Mouse (Mus musculus): ENCODE measurements at regions not wholly inside any gene's neighbourhood (a gene's known extent, or its start where the extent isn't known, plus 50 kb on each side); places are given as distances from the start of the nearest gene placed in this dataset.

GRCm38 (mm10) chr13:51930931-51931330 lies 84.5 kb downstream of the Gadd45g start:
- no peaks in the 10 kb centered on the region for H3K36me3 ChIP-seq
- WGBS: 74% methylated on average over 3 of the region's 3 CpGs
- no peak for ATAC-seq (ENCODE audit: insufficient number of reproducible peaks, low FRiP score, low TSS enrichment, low read depth)

DNA sequence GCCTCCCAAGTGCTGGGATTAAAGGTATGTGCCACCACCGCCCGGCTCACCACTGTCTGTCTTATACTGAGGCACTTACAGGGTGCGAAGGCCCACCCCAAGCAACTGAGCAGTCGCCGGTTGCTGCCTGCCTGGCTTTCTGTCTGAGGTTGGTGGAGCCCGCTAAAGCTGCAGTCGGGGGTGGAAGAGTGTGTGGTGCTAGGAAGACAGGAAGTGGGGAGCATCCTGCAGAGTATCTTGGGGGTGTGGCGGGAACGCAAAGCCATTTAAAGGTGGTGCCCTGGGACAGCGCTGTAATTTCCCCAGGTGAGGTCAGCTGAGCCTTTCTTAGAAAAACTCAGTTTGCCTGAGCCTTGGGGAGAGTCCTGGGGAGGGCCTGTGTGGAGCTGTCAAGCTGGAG lies 89.3 kb downstream of the Gadd45g start:
- Histone ChIP-seq H3K4me1 (no peaks in the 10 kb centered on the region), H3K4me3 (replicated peaks) (no peak overlapping the region), H3K4me2 (replicated peaks) (no peak overlapping the region), H3K27me3 (no peaks in the 10 kb centered on the region), H3K27ac (replicated peaks) (no peak overlapping the region), H3K9me3 (replicated peaks) (no peaks in the 10 kb centered on the region), H3K36me3 (no peaks in the 10 kb centered on the region), H3K9ac (no peak overlapping the region)
- 82% methylated on average over 10 of the region's 10 CpGs for WGBS
- no peak for ATAC-seq (ENCODE audit: insufficient number of reproducible peaks, low FRiP score, low TSS enrichment, low read depth)

More at GRCm38 (mm10) chr13:51930931-51931330, 84.5 kb downstream of the Gadd45g start:
- peaks cover 7% of the 10 kb centered on the region for H3K4me1 ChIP-seq
- no peak overlapping the region for H3K4me2 ChIP-seq (replicated peaks)
- no peak overlapping the region for H3K4me3 ChIP-seq (replicated peaks)
- no peaks in the 10 kb centered on the region for H3K27me3 ChIP-seq
- no peaks in the 10 kb centered on the region for H3K9me3 ChIP-seq (replicated peaks)
- no peak overlapping the region for H3K27ac ChIP-seq (replicated peaks)
- no peak overlapping the region for H3K9ac ChIP-seq

GRCm38 (mm10) chr13:51936441-51936840 lies 90.0 kb downstream of the Gadd45g start:
- Histone ChIP-seq H3K9ac (no peak overlapping the region), H3K36me3 (no peaks in the 10 kb centered on the region), H3K4me2 (replicated peaks) (no peak overlapping the region), H3K4me1 (no peaks in the 10 kb centered on the region), H3K27me3 (no peaks in the 10 kb centered on the region), H3K27ac (replicated peaks) (no peak overlapping the region), H3K9me3 (replicated peaks) (no peaks in the 10 kb centered on the region), H3K4me3 (replicated peaks) (no peak overlapping the region)
- WGBS: 78% methylated on average over 5 of the region's 5 CpGs
- no peak for ATAC-seq (ENCODE audit: insufficient number of reproducible peaks, low FRiP score, low TSS enrichment, low read depth)

GRCm38 (mm10) chr13:51937898-51938297 lies 91.4 kb downstream of the Gadd45g start:
- no peak overlapping the region for H3K4me3 ChIP-seq (replicated peaks)
- WGBS: 58% methylated on average over 7 of the region's 7 CpGs
- no peaks in the 10 kb centered on the region for H3K36me3 ChIP-seq
- H3K27me3 ChIP-seq: no peaks in the 10 kb centered on the region
- H3K4me1 ChIP-seq: no peaks in the 10 kb centered on the region
- no peak overlapping the region for H3K27ac ChIP-seq (replicated peaks)
- no peak overlapping the region for H3K4me2 ChIP-seq (replicated peaks)
- no peak overlapping the region for H3K9ac ChIP-seq
- no peak for ATAC-seq (ENCODE audit: insufficient number of reproducible peaks, low FRiP score, low TSS enrichment, low read depth)
- no peaks in the 10 kb centered on the region for H3K9me3 ChIP-seq (replicated peaks)

GRCm38 (mm10) chr13:51939262-51939661 lies 92.8 kb downstream of the Gadd45g start:
- no peaks in the 10 kb centered on the region for H3K9me3 ChIP-seq (replicated peaks)
- H3K27me3 ChIP-seq: no peaks in the 10 kb centered on the region
- no peak overlapping the region for H3K27ac ChIP-seq (replicated peaks)
- no peaks in the 10 kb centered on the region for H3K4me1 ChIP-seq
- no peaks in the 10 kb centered on the region for H3K36me3 ChIP-seq
- WGBS: 90% methylated on average over 4 of the region's 4 CpGs
- H3K4me3 ChIP-seq (replicated peaks): no peak overlapping the region
- no peak overlapping the region for H3K4me2 ChIP-seq (replicated peaks)
- no peak overlapping the region for H3K9ac ChIP-seq
- ATAC-seq (ENCODE audit: insufficient number of reproducible peaks, low FRiP score, low TSS enrichment, low read depth): no peak

- no peaks in the 10 kb centered on the region for H3K27me3 ChIP-seq
- H3K27ac ChIP-seq (replicated peaks): no peak overlapping the region
- no peaks in the 10 kb centered on the region for H3K9me3 ChIP-seq (replicated peaks)
- no peak overlapping the region for H3K4me3 ChIP-seq (replicated peaks)
- no peak overlapping the region for H3K9ac ChIP-seq
- H3K4me2 ChIP-seq (replicated peaks): no peak overlapping the region
- 85% methylated on average over 6 of the region's 6 CpGs for WGBS
- H3K4me1 ChIP-seq: no peaks in the 10 kb centered on the region
- no peaks in the 10 kb centered on the region for H3K36me3 ChIP-seq
- no peak for ATAC-seq (ENCODE audit: insufficient number of reproducible peaks, low FRiP score, low TSS enrichment, low read depth)
Observed at GRCm38 (mm10) chr13:51939715-51940114, 93.2 kb downstream of the Gadd45g start.

DNA sequence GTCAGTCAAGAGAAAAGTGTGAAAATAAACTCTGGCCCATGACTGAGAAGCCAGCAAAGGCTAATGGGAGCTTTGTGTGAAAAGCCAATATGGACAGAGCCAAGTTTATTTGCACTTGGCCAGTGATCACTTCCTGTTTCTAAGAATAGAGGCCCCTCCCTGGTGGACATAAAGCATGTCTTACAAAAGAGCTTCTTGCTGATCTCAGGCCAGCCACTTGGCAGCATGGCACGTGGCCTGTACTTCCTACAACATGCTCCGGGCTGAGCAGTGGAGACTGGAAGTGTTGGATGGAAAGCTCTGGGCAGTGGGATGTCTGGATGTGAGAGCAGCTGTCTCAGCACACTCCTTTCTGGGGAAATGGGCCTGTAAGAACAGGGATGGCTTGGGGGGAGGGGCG lies 99.7 kb downstream of the Gadd45g start:
- Histone ChIP-seq H3K9ac (no peak overlapping the region), H3K27me3 (no peaks in the 10 kb centered on the region), H3K27ac (replicated peaks) (no peak overlapping the region), H3K4me3 (replicated peaks) (no peak overlapping the region), H3K36me3 (no peaks in the 10 kb centered on the region), H3K4me2 (replicated peaks) (no peak overlapping the region), H3K9me3 (replicated peaks) (no peaks in the 10 kb centered on the region), H3K4me1 (0 out of 2 replicates have a peak, but pooled peaks cover 5% of the 10 kb centered on the region)
- no peak; the same call in 1 of the 2 replicates for ATAC-seq (ENCODE audit: insufficient number of reproducible peaks, low FRiP score, low TSS enrichment, low read depth)
- WGBS: 76% methylated on average over 3 of the region's 3 CpGs

DNA sequence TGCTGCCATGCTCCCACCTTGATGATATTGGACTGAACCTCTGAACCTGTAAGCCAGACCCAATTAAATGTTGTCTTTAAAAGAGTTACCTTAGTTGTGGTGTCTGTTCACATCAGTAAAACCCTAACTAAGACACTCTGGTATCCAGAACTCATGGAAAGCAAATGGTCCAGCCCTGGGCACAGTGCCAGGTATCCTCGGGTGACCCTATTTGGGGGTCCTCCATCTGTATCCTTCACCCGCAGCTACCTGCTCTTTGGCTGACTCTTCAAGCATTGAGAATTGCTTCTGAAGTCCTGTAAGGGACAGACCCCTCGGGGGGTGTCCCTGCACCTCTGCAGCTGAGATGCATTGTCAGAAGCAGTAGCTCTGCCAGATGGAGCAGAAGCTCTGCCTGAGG lies 102.4 kb downstream of the Gadd45g start:
- no peak overlapping the region for H3K27ac ChIP-seq (replicated peaks)
- no peak for ATAC-seq (ENCODE audit: insufficient number of reproducible peaks, low FRiP score, low TSS enrichment, low read depth)
- no peak overlapping the region for H3K4me3 ChIP-seq (replicated peaks)
- no peak overlapping the region for H3K9ac ChIP-seq
- H3K4me2 ChIP-seq (replicated peaks): no peak overlapping the region
- peaks cover 17% of the 10 kb centered on the region for H3K4me1 ChIP-seq
- no peaks in the 10 kb centered on the region for H3K27me3 ChIP-seq
- no peaks in the 10 kb centered on the region for H3K9me3 ChIP-seq (replicated peaks)
- no peaks in the 10 kb centered on the region for H3K36me3 ChIP-seq
- 71% methylated on average over 3 of the region's 3 CpGs for WGBS

DNA sequence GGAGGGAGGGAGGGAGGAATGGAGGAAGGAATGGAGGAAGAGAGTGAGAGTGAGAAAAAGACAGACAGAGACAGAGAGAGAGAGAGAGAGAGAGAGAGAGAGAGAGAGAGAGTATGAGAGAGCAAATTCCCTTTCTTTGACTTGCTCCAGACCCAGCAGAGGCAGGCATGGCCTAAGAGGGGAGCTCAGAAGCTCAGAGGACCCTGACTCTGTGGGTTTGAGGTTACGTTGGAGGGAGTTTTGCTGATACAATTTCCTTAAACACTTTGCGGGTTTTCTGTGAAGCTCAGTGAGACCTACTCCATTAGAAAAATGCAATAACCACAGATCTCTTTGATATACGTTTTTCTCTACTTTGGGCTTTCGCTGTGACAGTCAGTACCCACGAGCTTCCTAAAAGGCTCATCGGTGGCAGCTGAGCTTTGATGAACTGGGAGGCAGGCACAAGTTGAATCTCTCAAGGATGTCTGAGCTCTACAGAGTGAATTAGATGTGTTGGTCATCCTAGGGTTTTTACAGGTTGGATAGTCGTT lies 105.1 kb downstream of the Gadd45g start:
- H3K36me3 ChIP-seq: no peaks in the 10 kb centered on the region
- H3K4me2 ChIP-seq (replicated peaks): no peak overlapping the region
- no peak overlapping the region for H3K9ac ChIP-seq
- WGBS: 60% methylated on average over 7 of the region's 7 CpGs
- no peak overlapping the region for H3K4me3 ChIP-seq (replicated peaks)
- H3K27ac ChIP-seq (replicated peaks): no peak overlapping the region
- H3K4me1 ChIP-seq: peaks cover 15% of the 10 kb centered on the region
- H3K9me3 ChIP-seq (replicated peaks): no peaks in the 10 kb centered on the region
- no peaks in the 10 kb centered on the region for H3K27me3 ChIP-seq
- no peak for ATAC-seq (ENCODE audit: insufficient number of reproducible peaks, low FRiP score, low TSS enrichment, low read depth)

- Histone ChIP-seq H3K4me2 (replicated peaks) (no peak overlapping the region), H3K4me1 (peaks cover 15% of the 10 kb centered on the region), H3K36me3 (no peaks in the 10 kb centered on the region), H3K4me3 (replicated peaks) (no peak overlapping the region), H3K27ac (replicated peaks) (no peak overlapping the region), H3K9me3 (replicated peaks) (no peaks in the 10 kb centered on the region), H3K9ac (no peak overlapping the region), H3K27me3 (no peaks in the 10 kb centered on the region)
- ATAC-seq (ENCODE audit: insufficient number of reproducible peaks, low FRiP score, low TSS enrichment, low read depth): no peak
- WGBS: 63% methylated on average over 4 of the region's 4 CpGs
Observed at GRCm38 (mm10) chr13:51953084-51953483, 106.6 kb downstream of the Gadd45g start.

GRCm38 (mm10) chr13:51953569-51953968 lies 107.1 kb downstream of the Gadd45g start:
- H3K4me3 ChIP-seq (replicated peaks): no peak overlapping the region
- H3K9ac ChIP-seq: no peak overlapping the region
- no peaks in the 10 kb centered on the region for H3K36me3 ChIP-seq
- peaks cover 15% of the 10 kb centered on the region for H3K4me1 ChIP-seq
- H3K4me2 ChIP-seq (replicated peaks): no peak overlapping the region
- 73% methylated on average over 8 of the region's 8 CpGs for WGBS
- H3K27me3 ChIP-seq: no peaks in the 10 kb centered on the region
- H3K9me3 ChIP-seq (replicated peaks): no peaks in the 10 kb centered on the region
- ATAC-seq (ENCODE audit: insufficient number of reproducible peaks, low FRiP score, low TSS enrichment, low read depth): no peak
- no peak overlapping the region for H3K27ac ChIP-seq (replicated peaks)

GRCm38 (mm10) chr13:51957101-51957500 lies 110.6 kb downstream of the Gadd45g start:
- no peak overlapping the region for H3K4me3 ChIP-seq (replicated peaks)
- ATAC-seq (ENCODE audit: insufficient number of reproducible peaks, low FRiP score, low TSS enrichment, low read depth): no peak
- H3K9me3 ChIP-seq (replicated peaks): no peaks in the 10 kb centered on the region
- no peak overlapping the region for H3K9ac ChIP-seq
- no peak overlapping the region for H3K27ac ChIP-seq (replicated peaks)
- H3K4me2 ChIP-seq (replicated peaks): no peak overlapping the region
- whole genome bisulfite sequencing: 53% methylated on average over 8 of the region's 8 CpGs
- no peaks in the 10 kb centered on the region for H3K27me3 ChIP-seq
- H3K4me1 ChIP-seq: peaks cover 19% of the 10 kb centered on the region
- H3K36me3 ChIP-seq: no peaks in the 10 kb centered on the region

All from embryonic facial prominence, embryonic 15.5 days (tissue).